ENCODE assay signal across 9 mouse cellular contexts in genomic region chr11:18750911-18751841, GRCm38 (mm10).
DNase-seq lines count a peak whose midpoint lies in the region; ATAC-seq and TF ChIP-seq lines count a peak whose summit lies in the region.
"Had no signal": no experiment of that assay in that cellular context is flagged by ENCODE, and none has a peak within 500 bp of the region (broad histone marks: within the 10 kb centered on the region; RNA-seq: fewer than 3 reads in every experiment).

No protein-coding gene starts in this region.

- no peak for TF ChIP-seq CTCF in hindbrain, postnatal 0 days (IDR thresholded peaks at IDR 0.05; ENCODE audit: low read depth)

- DNase-seq in heart, adult 18-20 months = no peak
- peak; percentile 53 for DNase-seq in embryo, embryonic 10.5 days (ENCODE audit: low spot score)
- DNase-seq in hindbrain, postnatal 0 days (ENCODE audit: low spot score) = peak; percentile 70
- DNase-seq in neural tube, embryonic 11.5 days (ENCODE audit: low spot score) = peak; percentile 34
- no peak for DNase-seq in right cerebral cortex, postnatal 10 days (ENCODE audit: low spot score in 2 of 2)
- no peak for DNase-seq in adipocyte (ENCODE audit: low spot score)
- no peak for DNase-seq in urinary bladder, adult 2 months (ENCODE audit: low spot score)

- no peak overlapping the region; the same call in 1 of the 2 replicates for H3K9ac ChIP-seq in heart, embryonic 16.5 days (ENCODE audit: low read length)
- H3K9ac ChIP-seq in hindbrain, postnatal 0 days (replicated peaks; ENCODE audit: low read length) = peak overlapping the region; percentile 51
- peak overlapping the region; percentile 47 for H3K9ac ChIP-seq in neural tube, embryonic 11.5 days (ENCODE audit: low read length)
- H3K9ac ChIP-seq: limb, embryonic 15.5 days had no signal

- H3K4me3 ChIP-seq in heart, embryonic 16.5 days (ENCODE audit: low read length) = peak overlapping the region; percentile 13
- H3K4me3 ChIP-seq in hindbrain, postnatal 0 days (ENCODE audit: low read length) = peak overlapping the region; percentile 31
- no peak overlapping the region for H3K4me3 ChIP-seq in neural tube, embryonic 11.5 days (ENCODE audit: low read depth, low read length)
- H3K4me3 ChIP-seq: limb, embryonic 15.5 days had no signal

- no peak for ATAC-seq in heart, embryonic 16.5 days (replicated peaks; ENCODE audit: extremely low read depth, insufficient read depth, low FRiP score)
- peak; percentile 55; the same call in 1 of the 2 replicates for ATAC-seq in hindbrain, postnatal 0 days
- ATAC-seq in neural tube, embryonic 11.5 days (ENCODE audit: insufficient read depth, low FRiP score, low TSS enrichment) = no peak

- H3K4me1 ChIP-seq in heart, embryonic 16.5 days (ENCODE audit: control insufficient read depth, insufficient read depth, low read length) = peaks cover 5% of the 10 kb centered on the region; the same call in 1 of the 2 replicates
- peaks cover 9% of the 10 kb centered on the region; the same call in 1 of the 2 replicates for H3K4me1 ChIP-seq in hindbrain, postnatal 0 days (ENCODE audit: insufficient read depth, low read length)
- peaks cover 68% of the 10 kb centered on the region for H3K4me1 ChIP-seq in neural tube, embryonic 11.5 days (ENCODE audit: control insufficient read depth, insufficient read depth, low read length)
- H3K4me1 ChIP-seq: limb, embryonic 15.5 days had no signal

- H3K27ac ChIP-seq in heart, embryonic 16.5 days (ENCODE audit: low read length) = no peak overlapping the region
- peak overlapping the region; percentile 82 for H3K27ac ChIP-seq in hindbrain, postnatal 0 days
- 0 out of 2 replicates have a peak overlapping the region, but pooled peaks have one; percentile 9 for H3K27ac ChIP-seq in neural tube, embryonic 11.5 days (ENCODE audit: low read depth, low read length)
- H3K27ac ChIP-seq: limb, embryonic 15.5 days had no signal

- H3K27me3 ChIP-seq in heart, embryonic 16.5 days (ENCODE audit: control insufficient read depth, insufficient read depth, low read length) = no peaks in the 10 kb centered on the region
- H3K27me3 ChIP-seq in hindbrain, postnatal 0 days (ENCODE audit: insufficient read depth, low read length) = no peaks in the 10 kb centered on the region
- no peaks in the 10 kb centered on the region for H3K27me3 ChIP-seq in neural tube, embryonic 11.5 days (ENCODE audit: control insufficient read depth, insufficient read depth, low read length)

- no peaks in the 10 kb centered on the region for H3K36me3 ChIP-seq in heart, embryonic 16.5 days (ENCODE audit: control insufficient read depth, insufficient read depth)
- no peaks in the 10 kb centered on the region for H3K36me3 ChIP-seq in hindbrain, postnatal 0 days (ENCODE audit: insufficient read depth, low read length)
- H3K36me3 ChIP-seq in neural tube, embryonic 11.5 days (ENCODE audit: control insufficient read depth, insufficient read depth, low read length) = no peaks in the 10 kb centered on the region
- H3K36me3 ChIP-seq: limb, embryonic 15.5 days had no signal

- peak overlapping the region; percentile 50 for H3K4me2 ChIP-seq in heart, embryonic 16.5 days (ENCODE audit: low read depth, low read length)
- peak overlapping the region; percentile 64 for H3K4me2 ChIP-seq in hindbrain, postnatal 0 days (ENCODE audit: low read depth, low read length)
- H3K4me2 ChIP-seq in neural tube, embryonic 11.5 days (ENCODE audit: low read depth) = peak overlapping the region; percentile 33
- H3K4me2 ChIP-seq: limb, embryonic 15.5 days had no signal

- H3K9me3 ChIP-seq in heart, embryonic 16.5 days (replicated peaks; ENCODE audit: control insufficient read depth, low read length) = no peaks in the 10 kb centered on the region
- H3K9me3 ChIP-seq in hindbrain, postnatal 0 days (ENCODE audit: low read length) = no peaks in the 10 kb centered on the region
- no peaks in the 10 kb centered on the region for H3K9me3 ChIP-seq in neural tube, embryonic 11.5 days (ENCODE audit: control insufficient read depth, low read length)
- H3K9me3 ChIP-seq: limb, embryonic 15.5 days had no signal

- 28% methylated on average over 20 of the region's 20 CpGs for WGBS in heart, embryonic 16.5 days
- 12% methylated on average over 20 of the region's 20 CpGs for WGBS in hindbrain, postnatal 0 days
- WGBS in neural tube, embryonic 11.5 days = 12% methylated on average over 20 of the region's 20 CpGs

Comparison
In these comparisons a context has a peak if more than half of its experiments do, and no peak if none do; other contexts are left out.
1. DNase-seq: peak in embryo, embryonic 10.5 days (single experiment), hindbrain, postnatal 0 days (single experiment) and neural tube, embryonic 11.5 days (single experiment); none in heart, adult 18-20 months (0 of 2), right cerebral cortex, postnatal 10 days (0 of 2), adipocyte (single experiment) and urinary bladder, adult 2 months (single experiment).
2. Peak in every context shown above with its lines, with median percentiles within 50 percentile points of each other: H3K4me2 ChIP-seq.